Mouse (Mus musculus) megakaryocyte, embryonic 14.5 days (primary cell): ENCODE data around the gene Adamtsl3.

Experiments
- FLI1 ChIP-seq: IDR thresholded peaks from 2 replicates; pipeline ENCODE4 v1.6.1; 2012; ENCODE audit warnings: low read length, inconsistent platforms, mixed read lengths
- GATA1 ChIP-seq: IDR thresholded peaks from 3 replicates; pipeline ENCODE4 v1.6.1; 2012; ENCODE audit warnings: mixed read lengths, low read length, inconsistent platforms, borderline replicate concordance

GRCm38 (mm10) chr7:82649081-82649445 is 313.6 kb downstream of the Adamtsl3 start:
- TF ChIP-seq FLI1 (no peak), GATA1 (no peak)
